ENCODE assay signal across 9 mouse cellular contexts in the genomic region with DNA sequence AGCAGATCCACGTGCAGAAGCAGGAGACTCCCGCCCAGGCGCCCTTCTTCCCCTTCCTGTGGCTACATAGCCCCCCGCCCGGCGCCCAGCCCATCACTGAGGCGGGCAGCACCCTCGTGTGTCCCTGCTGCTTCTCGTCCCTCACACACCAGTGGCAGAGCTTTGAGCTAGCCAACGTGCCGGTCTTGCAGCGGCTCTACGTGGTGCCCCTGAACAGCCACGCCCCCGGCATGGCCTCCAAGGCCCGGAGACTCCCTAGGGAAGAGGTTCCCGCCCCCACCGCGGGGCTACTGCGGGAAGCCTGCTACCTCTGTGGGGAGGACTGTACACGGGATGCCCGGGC. TPM values are rescaled to one million over a fixed set of nuclear protein-coding genes. Genes with fewer than 3 reads are reported as not detected.
DNase-seq lines count a peak whose midpoint lies in the region; ATAC-seq and TF ChIP-seq lines count a peak whose summit lies in the region.
"Had no signal": no experiment of that assay in that cellular context is flagged by ENCODE, and none has a peak within 500 bp of the region (broad histone marks: within the 10 kb centered on the region; RNA-seq: fewer than 3 reads in every experiment).

No protein-coding gene starts in this region.

- 2% methylated on average over 22 of the region's 22 CpGs for WGBS in heart, embryonic 16.5 days
- 2% methylated on average over 22 of the region's 22 CpGs for WGBS in limb, embryonic 12.5 days
- WGBS in neural tube, embryonic 13.5 days, result under 1% methylated on average over 22 of the region's 22 CpGs

- H3K4me2 ChIP-seq in heart, embryonic 16.5 days (ENCODE audit: low read depth, low read length), result peak overlapping the region; percentile 95
- peak overlapping the region; percentile 99 for H3K4me2 ChIP-seq in limb, embryonic 12.5 days
- H3K4me2 ChIP-seq in neural tube, embryonic 13.5 days, result peak overlapping the region; percentile 82

- DNase-seq in layer of hippocampus, adult 2 months (ENCODE audit: low spot score in 2 of 2), result no peak
- no peak for DNase-seq in layer of hippocampus, adult 8-10 months (ENCODE audit: low spot score in 2 of 2)
- peak; percentile 75 to 81 for DNase-seq in adrenal gland, postnatal 36 days
- DNase-seq in spleen, adult 12 weeks (ENCODE audit: low spot score), result no peak
- DNase-seq in right cerebral cortex, postnatal 36 days (ENCODE audit: low spot score in 2 of 2), result no peak

- peak overlapping the region; percentile 56 for H3K4me3 ChIP-seq in layer of hippocampus, adult 2 months
- H3K4me3 ChIP-seq in heart, embryonic 16.5 days (ENCODE audit: low read length), result peak overlapping the region; percentile 60
- peak overlapping the region; percentile 72 for H3K4me3 ChIP-seq in limb, embryonic 12.5 days (replicated peaks)
- peak overlapping the region; percentile 63 for H3K4me3 ChIP-seq in neural tube, embryonic 13.5 days

- peaks cover 38% of the 10 kb centered on the region for H3K4me1 ChIP-seq in heart, embryonic 16.5 days (ENCODE audit: control insufficient read depth, insufficient read depth, low read length)
- peaks cover 91% of the 10 kb centered on the region for H3K4me1 ChIP-seq in limb, embryonic 12.5 days (replicated peaks)
- peaks cover 93% of the 10 kb centered on the region for H3K4me1 ChIP-seq in neural tube, embryonic 13.5 days (replicated peaks)

- no peak overlapping the region for H3K27ac ChIP-seq in layer of hippocampus, adult 2 months
- H3K27ac ChIP-seq in heart, embryonic 16.5 days (ENCODE audit: low read length), result no peak overlapping the region
- H3K27ac ChIP-seq in limb, embryonic 12.5 days, result 0 out of 2 replicates have a peak overlapping the region, but pooled peaks have one; percentile 17
- no peak overlapping the region; the same call in 1 of the 2 replicates for H3K27ac ChIP-seq in neural tube, embryonic 13.5 days (replicated peaks)
- H3K27ac ChIP-seq: macrophage had no signal

- peak overlapping the region; percentile 77 for H3K9ac ChIP-seq in heart, embryonic 16.5 days (ENCODE audit: low read length)
- H3K9ac ChIP-seq in limb, embryonic 12.5 days (replicated peaks), result peak overlapping the region; percentile 84
- H3K9ac ChIP-seq in neural tube, embryonic 13.5 days, result peak overlapping the region; percentile 82

- peaks cover 14% of the 10 kb centered on the region for H3K27me3 ChIP-seq in heart, embryonic 16.5 days (ENCODE audit: control insufficient read depth, insufficient read depth, low read length)
- H3K27me3 ChIP-seq in limb, embryonic 12.5 days, result peaks cover 8% of the 10 kb centered on the region; the same call in 1 of the 2 replicates
- H3K27me3 ChIP-seq in neural tube, embryonic 13.5 days, result peaks cover 25% of the 10 kb centered on the region

- ATAC-seq in heart, embryonic 16.5 days (replicated peaks; ENCODE audit: extremely low read depth, insufficient read depth, low FRiP score), result no peak
- ATAC-seq in limb, embryonic 12.5 days (ENCODE audit: insufficient number of reproducible peaks, insufficient read depth, low FRiP score, low TSS enrichment, low read depth), result no peak
- 0 out of 2 replicates have a peak, but pooled peaks have one; percentile 4 for ATAC-seq in neural tube, embryonic 13.5 days (ENCODE audit: low read depth)

- no peaks in the 10 kb centered on the region for H3K9me3 ChIP-seq in heart, embryonic 16.5 days (replicated peaks; ENCODE audit: control insufficient read depth, low read length)
- no peaks in the 10 kb centered on the region for H3K9me3 ChIP-seq in limb, embryonic 12.5 days
- H3K9me3 ChIP-seq in neural tube, embryonic 13.5 days, result no peaks in the 10 kb centered on the region

- no peak for TF ChIP-seq CTCF in layer of hippocampus, adult 2 months (conservative IDR thresholded peaks at IDR 0.05)

- no peaks in the 10 kb centered on the region for H3K36me3 ChIP-seq in heart, embryonic 16.5 days (ENCODE audit: control insufficient read depth, insufficient read depth)
- peaks cover 4% of the 10 kb centered on the region; the same call in 1 of the 2 replicates for H3K36me3 ChIP-seq in limb, embryonic 12.5 days
- no peaks in the 10 kb centered on the region for H3K36me3 ChIP-seq in neural tube, embryonic 13.5 days

RNA-seq across cellular contexts. Expression of a gene that starts 1.3 kb away (rescaled TPM):
- total RNA-seq in layer of hippocampus, adult 2 months (2021), result 100 to 1,000 TPM; 146 to 158 TPM
- 100 to 1,000 TPM; 114 to 136 (median 127) TPM for total RNA-seq in layer of hippocampus, adult 8-10 months (2022)
- total RNA-seq in adrenal gland, postnatal 36 days (2021), result 10 to 100 TPM; 25.9 to 30.2 TPM
- 7.7 and 9.7 TPM in 2 replicates for polyA plus RNA-seq in heart, embryonic 16.5 days (2015; fragmentation: Nextera tagmentation; extraction: Ambion mirVana)
- 7.6 and 9.1 TPM in 2 replicates for polyA plus RNA-seq in limb, embryonic 12.5 days (2016; fragmentation: Nextera tagmentation; extraction: Ambion mirVana)
- polyA plus RNA-seq in neural tube, embryonic 13.5 days (2015; fragmentation: Nextera tagmentation; extraction: Ambion mirVana), result 17.0 and 17.1 TPM in 2 replicates

RNA-seq across cellular contexts. Expression of a gene that starts 52.3 kb away (rescaled TPM):
- under 1 TPM; 0.31 to 0.91 TPM for total RNA-seq in layer of hippocampus, adult 2 months (2021)
- 1 to 10 TPM in 1 of 4 experiments, under 1 TPM in 2, not detected in 1; 0.41 to 1.1 (median 0.43) TPM for total RNA-seq in layer of hippocampus, adult 8-10 months (2022)
- total RNA-seq in adrenal gland, postnatal 36 days (2021), result 1 to 10 TPM in 1 of 2 experiments, under 1 TPM in 1; 0.53 to 1.2 TPM
- 0.66 and 0.79 TPM in 2 replicates for polyA plus RNA-seq in heart, embryonic 16.5 days (2015; fragmentation: Nextera tagmentation; extraction: Ambion mirVana)
- not detected in 2 replicates for polyA plus RNA-seq in limb, embryonic 12.5 days (2016; fragmentation: Nextera tagmentation; extraction: Ambion mirVana)
- polyA plus RNA-seq in neural tube, embryonic 13.5 days (2015; fragmentation: Nextera tagmentation; extraction: Ambion mirVana), result 2.3 and 2.7 TPM in 2 replicates
- polyA plus RNA-seq: macrophage had no signal

Comparison
In these comparisons a context has a peak if more than half of its experiments do, and no peak if none do; other contexts are left out.
1. DNase-seq: peak in adrenal gland, postnatal 36 days (2 of 2); none in layer of hippocampus, adult 2 months (0 of 2), layer of hippocampus, adult 8-10 months (0 of 2), spleen, adult 12 weeks (single experiment) and right cerebral cortex, postnatal 36 days (0 of 2).
2. Peak in every context shown above with its lines, with median percentiles within 50 percentile points of each other: H3K4me3 ChIP-seq, H3K4me2 ChIP-seq and H3K9ac ChIP-seq.